Mouse (Mus musculus) small intestine, adult 2 months (tissue): Measurements from ENCODE around the gene 1600014C23Rik.

ENCODE experiments used
- CTCF ChIP-seq: fragments of 200-500 bp; IDR thresholded peaks from 2 replicates; pipeline ENCODE4 v1.5.1; 2012; ENCODE audit warnings: low read depth, mild to moderate bottlenecking, control low read depth, inconsistent platforms, low read length, moderate library complexity, mixed read lengths; ENCODE audit not compliant: insufficient replicate concordance, insufficient read length; ENCODE audit errors: extremely low read depth
- POLR2A ChIP-seq: fragments of 200-500 bp; IDR thresholded peaks from 2 replicates; pipeline ENCODE4 v1.6.1; 2012; ENCODE audit warnings: low read depth, mild to moderate bottlenecking, control low read depth, inconsistent platforms, low read length, moderate library complexity

- TF ChIP-seq CTCF (no peak), POLR2A (no peak)
Measured at GRCm38 (mm10) chr17:45724574-45724921, 9.1 kb downstream of the 1600014C23Rik start.
